Mouse (Mus musculus) megakaryocyte progenitor cell, adult 5-6 weeks (primary cell): ENCODE results near the gene Upb1. TPM values are rescaled to one million over a fixed set of nuclear protein-coding genes. Genes with fewer than 3 reads are reported as not detected.
A peak's percentile ranks its signal among the peaks of the same experiment; 100 is the strongest.

ENCODE experiments used
- ATAC-seq: replicated peaks from 2 replicates; pipeline ENCODE4 v1.8.0; 2016; ENCODE audit warnings: mild to moderate bottlenecking, moderate TSS enrichment, inconsistent platforms; ENCODE audit not compliant: poor library complexity
- total RNA-seq, 2 experiments: library from RNA; stranded (forward) in 1 of 2; stranded (reverse) in 1 of 2; fragments of 157-497, 149-512 nt in 1 of 2; fragments of 200-1000 nt in 1 of 2; gene quantifications; 2 replicates each; pipeline versions ENCODE4 v1.2.3 to v1.2.4; 2015 to 2017

Upb1 gene
- total RNA-seq, 2 experiments from 2014 or later: 0.07 to 0.33 TPM

DNA sequence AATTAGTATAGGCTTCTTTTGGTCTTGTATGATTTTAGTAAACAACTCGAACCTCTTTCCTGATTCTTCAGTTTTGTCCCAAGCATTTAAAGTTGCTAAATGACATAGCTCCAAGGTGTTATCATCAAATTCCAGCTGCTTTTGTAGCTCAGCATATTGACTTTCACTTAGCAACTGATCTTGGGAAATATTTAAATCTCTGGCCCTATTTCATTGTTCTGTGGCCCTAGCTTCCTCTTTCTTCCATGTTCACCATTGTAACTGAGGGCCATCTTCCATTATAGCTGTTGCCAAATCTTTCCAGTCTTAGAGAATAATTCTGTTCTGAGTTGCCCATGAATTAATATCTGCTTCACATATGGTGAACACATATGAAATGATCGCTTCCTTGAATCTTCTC, 89.8 kb downstream of the Upb1 start:
- peak; percentile 56 for ATAC-seq

Other genes with a start within 250 kb of the Upb1 start
- 20.0 and 21.7 TPM in 2 replicates for gene Specc1l, start 189.0 kb upstream of the Upb1 start, total RNA-seq (2015)
- 30.2 and 32.8 TPM in 2 replicates for gene Specc1l, start 189.0 kb upstream of the Upb1 start, total RNA-seq (2017)
- gene Adora2a, start 84.2 kb upstream of the Upb1 start, total RNA-seq (2015): 0.91 and 0.93 TPM in 2 replicates
- gene Adora2a, start 84.2 kb upstream of the Upb1 start, total RNA-seq (2017): 0.54 and 0.88 TPM in 2 replicates
- 69.5 and 70.4 TPM in 2 replicates for gene Snrpd3, start 116.4 kb downstream of the Upb1 start, total RNA-seq (2015)
- gene Snrpd3, start 116.4 kb downstream of the Upb1 start, total RNA-seq (2017): 53.5 and 67.6 TPM in 2 replicates
- gene Gucd1, start 116.9 kb downstream of the Upb1 start, total RNA-seq (2015): 7.3 and 9.7 TPM in 2 replicates
- gene Gucd1, start 116.9 kb downstream of the Upb1 start, total RNA-seq (2017): 11.2 and 14.9 TPM in 2 replicates
- gene Lrrc75b, start 159.2 kb downstream of the Upb1 start, total RNA-seq (2015): not detected in 2 replicates
- gene Lrrc75b, start 159.2 kb downstream of the Upb1 start, total RNA-seq (2017): not detected in 2 replicates
- gene Ggt1, start 160.5 kb downstream of the Upb1 start, total RNA-seq (2015): not detected in 2 replicates
- not detected in 2 replicates for gene Ggt1, start 160.5 kb downstream of the Upb1 start, total RNA-seq (2017)
- gene Ggt5, start 188.2 kb downstream of the Upb1 start, total RNA-seq (2015): 0.29 and 1.4 TPM in 2 replicates
- gene Ggt5, start 188.2 kb downstream of the Upb1 start, total RNA-seq (2017): 2.8 and 3.5 TPM in 2 replicates
- gene Susd2, start 242.9 kb downstream of the Upb1 start, total RNA-seq (2015): 0.34 and 0.42 TPM in 2 replicates
- 0.27 TPM in 1 of 2 replicates, not detected in the other for gene Susd2, start 242.9 kb downstream of the Upb1 start, total RNA-seq (2017)